28 mouse cellular contexts compared by ENCODE assay signal in the genomic region with DNA sequence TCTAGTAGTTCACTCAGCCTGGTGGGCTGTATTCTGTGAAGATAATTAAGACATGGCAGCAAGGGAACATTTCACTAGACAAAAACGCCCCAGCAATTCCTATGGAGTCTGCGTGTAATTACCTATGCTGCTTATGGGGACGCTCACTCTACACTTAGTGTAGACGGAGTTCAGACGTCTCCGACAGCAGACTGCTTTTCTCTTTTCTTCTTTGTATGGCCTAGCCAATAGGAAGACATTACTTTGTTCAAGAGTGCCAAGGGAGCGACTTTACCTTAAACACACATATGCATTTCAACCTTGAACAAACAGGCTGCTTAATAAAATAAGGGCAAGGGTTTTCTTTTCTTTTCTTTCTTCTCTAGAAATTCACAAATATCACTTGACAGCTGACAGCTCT.
A peak's percentile ranks its signal among the peaks of the same experiment; 100 is the strongest.
DNase-seq lines count a peak whose midpoint lies in the region; ATAC-seq and TF ChIP-seq lines count a peak whose summit lies in the region.
"Had no signal": no experiment of that assay in that cellular context is flagged by ENCODE, and none has a peak within 500 bp of the region (broad histone marks: within the 10 kb centered on the region; RNA-seq: fewer than 3 reads in every experiment).

No protein-coding gene starts in this region.

- H3K27ac ChIP-seq in forebrain, embryonic 14.5 days (ENCODE audit: low read depth, low read length), result no peak overlapping the region
- H3K27ac ChIP-seq in forebrain, embryonic 15.5 days (replicated peaks), result no peak overlapping the region
- H3K27ac ChIP-seq in lung, embryonic 15.5 days, result peak overlapping the region; percentile 24; the same call in 1 of the 2 replicates
- H3K27ac ChIP-seq in stomach, embryonic 16.5 days (ENCODE audit: low read length), result no peak overlapping the region; the same call in 1 of the 2 replicates
- H3K27ac ChIP-seq: embryonic facial prominence, embryonic 13.5 days; forebrain, embryonic 10.5 days; forebrain, embryonic 13.5 days; gastrocnemius, adult 2 months; hindbrain, embryonic 10.5 days; hindbrain, embryonic 13.5 days had no signal

- H3K4me1 ChIP-seq in forebrain, embryonic 14.5 days (ENCODE audit: control insufficient read depth, insufficient read depth, low read length), result no peaks in the 10 kb centered on the region
- no peaks in the 10 kb centered on the region for H3K4me1 ChIP-seq in forebrain, embryonic 15.5 days
- 0 out of 2 replicates have a peak, but pooled peaks cover 4% of the 10 kb centered on the region for H3K4me1 ChIP-seq in lung, embryonic 15.5 days
- 0 out of 2 replicates have a peak, but pooled peaks cover 3% of the 10 kb centered on the region for H3K4me1 ChIP-seq in stomach, embryonic 16.5 days (ENCODE audit: control insufficient read depth, insufficient read depth, low read length)
- H3K4me1 ChIP-seq: forebrain, embryonic 13.5 days; hindbrain, embryonic 10.5 days; hindbrain, embryonic 13.5 days had no signal

- no peaks in the 10 kb centered on the region for H3K9me3 ChIP-seq in forebrain, embryonic 14.5 days (replicated peaks; ENCODE audit: control insufficient read depth, low read length)
- H3K9me3 ChIP-seq in forebrain, embryonic 15.5 days, result no peaks in the 10 kb centered on the region
- no peaks in the 10 kb centered on the region for H3K9me3 ChIP-seq in lung, embryonic 15.5 days
- no peaks in the 10 kb centered on the region for H3K9me3 ChIP-seq in stomach, embryonic 16.5 days (replicated peaks; ENCODE audit: control insufficient read depth, low read length)
- H3K9me3 ChIP-seq: embryonic facial prominence, embryonic 13.5 days; forebrain, embryonic 10.5 days; forebrain, embryonic 13.5 days; hindbrain, embryonic 10.5 days; hindbrain, embryonic 13.5 days had no signal

- 52% methylated on average over 7 of the region's 7 CpGs for WGBS in forebrain, embryonic 14.5 days
- WGBS in forebrain, embryonic 15.5 days, result 44% methylated on average over 7 of the region's 7 CpGs
- WGBS in lung, embryonic 15.5 days, result 57% methylated on average over 7 of the region's 7 CpGs
- 56% methylated on average over 7 of the region's 7 CpGs for WGBS in stomach, embryonic 16.5 days

- H3K4me3 ChIP-seq in forebrain, embryonic 14.5 days (ENCODE audit: low read depth, low read length), result no peak overlapping the region
- H3K4me3 ChIP-seq in forebrain, embryonic 15.5 days, result no peak overlapping the region
- H3K4me3 ChIP-seq in lung, embryonic 15.5 days, result no peak overlapping the region
- H3K4me3 ChIP-seq in stomach, embryonic 16.5 days (replicated peaks; ENCODE audit: low read length), result no peak overlapping the region
- H3K4me3 ChIP-seq: embryonic facial prominence, embryonic 13.5 days; forebrain, embryonic 10.5 days; forebrain, embryonic 13.5 days; gastrocnemius, adult 2 months; hindbrain, embryonic 10.5 days; hindbrain, embryonic 13.5 days had no signal

- peak; percentile 17 for DNase-seq in forebrain, embryonic 14.5 days (ENCODE audit: low spot score)
- DNase-seq in lung, adult 18-20 months, result no peak
- DNase-seq in brain, embryonic 14.5 days (ENCODE audit: low read depth), result peak; percentile 35
- DNase-seq in urinary bladder, postnatal 4 days (ENCODE audit: low spot score in 2 of 2), result no peak
- DNase-seq: adrenal gland, postnatal 10 days; adrenal gland, postnatal 36 days; B cell, adult 2 months; cerebellum, adult 11 months; cerebellum, adult 2 months; cerebellum, adult 9-11 months; cerebellum, postnatal 25 days; gastrocnemius, adult 2 months; gastrocnemius, postnatal 14 days; heart, adult 11 months; heart, postnatal 36 days had no signal

- TF ChIP-seq POLR2A in brain, embryonic 14.5 days (IDR thresholded peaks at IDR 0.05; ENCODE audit: borderline replicate concordance, extremely low read depth, insufficient read depth, insufficient read length, poor library complexity, severe bottlenecking), result no peak

- no peak for TF ChIP-seq CTCF in brain, embryonic 14.5 days (IDR thresholded peaks at IDR 0.05; ENCODE audit: borderline replicate concordance, extremely low read depth, insufficient read depth, insufficient read length)

- H3K36me3 ChIP-seq in forebrain, embryonic 14.5 days (ENCODE audit: control insufficient read depth, insufficient read depth, low read length), result no peaks in the 10 kb centered on the region
- no peaks in the 10 kb centered on the region for H3K36me3 ChIP-seq in forebrain, embryonic 15.5 days
- H3K36me3 ChIP-seq in lung, embryonic 15.5 days, result no peaks in the 10 kb centered on the region
- no peaks in the 10 kb centered on the region for H3K36me3 ChIP-seq in stomach, embryonic 16.5 days (ENCODE audit: control insufficient read depth, insufficient read depth, low read length)
- H3K36me3 ChIP-seq: embryonic facial prominence, embryonic 13.5 days; forebrain, embryonic 10.5 days; G1E; hindbrain, embryonic 10.5 days; hindbrain, embryonic 13.5 days had no signal

- H3K9ac ChIP-seq in forebrain, embryonic 14.5 days (ENCODE audit: low read length), result no peak overlapping the region
- no peak overlapping the region for H3K9ac ChIP-seq in forebrain, embryonic 15.5 days (replicated peaks)
- no peak overlapping the region for H3K9ac ChIP-seq in lung, embryonic 15.5 days
- no peak overlapping the region for H3K9ac ChIP-seq in stomach, embryonic 16.5 days (ENCODE audit: low read length)
- H3K9ac ChIP-seq: embryonic facial prominence, embryonic 13.5 days; forebrain, embryonic 13.5 days; hindbrain, embryonic 13.5 days had no signal

- no peak overlapping the region for H3K4me2 ChIP-seq in forebrain, embryonic 14.5 days (ENCODE audit: low read length)
- no peak overlapping the region for H3K4me2 ChIP-seq in forebrain, embryonic 15.5 days (replicated peaks)
- H3K4me2 ChIP-seq in lung, embryonic 15.5 days, result no peak overlapping the region
- H3K4me2 ChIP-seq in stomach, embryonic 16.5 days (ENCODE audit: low read depth, low read length), result peak overlapping the region; percentile 8
- H3K4me2 ChIP-seq: embryonic facial prominence, embryonic 13.5 days; forebrain, embryonic 13.5 days; heart, embryonic 11.5 days; hindbrain, embryonic 13.5 days had no signal

- ATAC-seq in forebrain, embryonic 14.5 days, result no peak
- no peak for ATAC-seq in forebrain, embryonic 15.5 days (replicated peaks)
- ATAC-seq in lung, embryonic 15.5 days (ENCODE audit: borderline replicate concordance, extremely low read depth, low FRiP score, low TSS enrichment), result no peak
- 0 out of 2 replicates have a peak, but pooled peaks have one; percentile 56 for ATAC-seq in stomach, embryonic 16.5 days (ENCODE audit: insufficient read depth, low FRiP score)
- ATAC-seq: forebrain, embryonic 13.5 days; hindbrain, embryonic 16.5 days; Patski had no signal

- no peaks in the 10 kb centered on the region for H3K27me3 ChIP-seq in forebrain, embryonic 14.5 days (replicated peaks; ENCODE audit: control insufficient read depth, insufficient read depth, low read length)
- no peaks in the 10 kb centered on the region for H3K27me3 ChIP-seq in forebrain, embryonic 15.5 days
- no peaks in the 10 kb centered on the region for H3K27me3 ChIP-seq in lung, embryonic 15.5 days
- H3K27me3 ChIP-seq in stomach, embryonic 16.5 days (ENCODE audit: control insufficient read depth, insufficient read depth, low read length), result no peaks in the 10 kb centered on the region
- H3K27me3 ChIP-seq: CH12.LX; embryonic facial prominence, embryonic 13.5 days; forebrain, embryonic 13.5 days; hindbrain, embryonic 13.5 days; Patski had no signal

Comparison
In these comparisons a context has a peak if more than half of its experiments do, and no peak if none do; other contexts are left out.
1. DNase-seq: peak in forebrain, embryonic 14.5 days (single experiment) and brain, embryonic 14.5 days (single experiment); none in lung, adult 18-20 months (0 of 2) and urinary bladder, postnatal 4 days (0 of 2).